Mouse (Mus musculus) ES-E14 (cell line): Measurements from ENCODE around the gene Col1a1. TPM values are rescaled to one million over a fixed set of nuclear protein-coding genes. Genes with fewer than 3 reads are reported as not detected.

Source experiments
- DNase-seq: peaks from one replicate; pipeline ENCODE4 v3.0.0-alpha.2; 2013; ENCODE audit warnings: low read depth, low spot score
- H3K27ac ChIP-seq: 2 replicates; pipeline ENCODE4 v1.5.1; 2012; ENCODE audit warnings: low read depth, mild to moderate bottlenecking, low read length, moderate library complexity, mixed read lengths; ENCODE audit not compliant: poor library complexity, insufficient read depth, severe bottlenecking
- H3K36me3 ChIP-seq: 2 replicates; pipeline ENCODE4 v1.6.1; 2012; ENCODE audit warnings: mild to moderate bottlenecking, low read length, moderate library complexity, mixed read lengths; ENCODE audit not compliant: control insufficient read depth, poor library complexity, insufficient read depth, severe bottlenecking
- H3K4me1 ChIP-seq, 2 experiments: fragments of 150-350 bp in 1 of 2; sonication (generic) in 1 of 2; 2 replicates each; pipeline ENCODE4 v1.6.1; 2012; ENCODE audit warnings: low read length in 2 of 2, mild to moderate bottlenecking in 1 of 2, mixed read lengths in 1 of 2; ENCODE audit not compliant: control insufficient read depth in 2 of 2, insufficient read depth in 2 of 2, poor library complexity in 1 of 2
- H3K4me3 ChIP-seq, 2 experiments: fragments of 150-350 bp in 1 of 2; sonication (generic) in 1 of 2; 2 replicates each; pipeline ENCODE4 v1.5.1; 2012; ENCODE audit warnings: low read length in 2 of 2, low read depth in 1 of 2, mild to moderate bottlenecking in 1 of 2, mixed read lengths in 1 of 2; ENCODE audit not compliant: insufficient read depth in 1 of 2, poor library complexity in 1 of 2, severe bottlenecking in 1 of 2
- H3K9ac ChIP-seq: 2 replicates; pipeline ENCODE4 v1.6.1; 2012; ENCODE audit warnings: low read depth, mild to moderate bottlenecking, low read length, mixed read lengths; ENCODE audit not compliant: poor library complexity, insufficient read depth, severe bottlenecking
- H3K9me3 ChIP-seq: fragments of 150-350 bp; sonication (generic); 2 replicates; pipeline ENCODE4 v1.6.1; 2012; ENCODE audit warnings: low read depth, mild to moderate bottlenecking, low read length; ENCODE audit not compliant: control insufficient read depth, insufficient read depth
- CHD2 ChIP-seq: IDR thresholded peaks from 2 replicates; pipeline ENCODE4 v1.6.1; 2014; ENCODE audit warnings: mild to moderate bottlenecking, low read depth, low read length, inconsistent platforms
- HCFC1 ChIP-seq: IDR thresholded peaks from 2 replicates; pipeline ENCODE4 v1.6.1; 2012; ENCODE audit warnings: low read length, inconsistent platforms, borderline replicate concordance; ENCODE audit not compliant: insufficient read depth
- MAFK ChIP-seq: IDR thresholded peaks from 2 replicates; pipeline ENCODE4 v1.6.1; 2014; ENCODE audit warnings: mild to moderate bottlenecking, low read depth, low read length, inconsistent platforms; ENCODE audit not compliant: insufficient read depth
- ZC3H11A ChIP-seq: IDR thresholded peaks from 2 replicates; pipeline ENCODE4 v1.6.1; 2012; ENCODE audit warnings: low read depth, mild to moderate bottlenecking, inconsistent platforms, low read length, borderline replicate concordance
- ZNF384 ChIP-seq: IDR thresholded peaks from 2 replicates; pipeline ENCODE4 v1.6.1; 2012; ENCODE audit warnings: low read depth, low read length, inconsistent platforms
- in situ Hi-C, 2 experiments: fragments of 600-800 bp; cut with MboI; formaldehyde crosslinking; loops; one replicate each; pipeline ENCODE4 v1.15.1; 2025; ENCODE audit warnings: low sequenced_read_pairs in 2 of 2, inconsistent platforms in 1 of 2; ENCODE audit not compliant: unreplicated experiment in 2 of 2
- total RNA-seq: library from RNA; depleted of rRNA; stranded (reverse); fragments of 300-350 nt; gene quantifications from 2 replicates; pipeline ENCODE4 v1.2.3, GENCODE M21; 2012

Col1a1 gene
- total RNA-seq, 1 experiment, result 125 TPM

GRCm38 (mm10) chr11:94943054-94943453 lies 7.0 kb downstream of the Col1a1 start:
- in situ Hi-C loops, result no loop called here
- no peak for TF ChIP-seq HCFC1
- no peak for TF ChIP-seq ZNF384
- TF ChIP-seq MAFK, result no peak
- TF ChIP-seq CHD2, result no peak
- TF ChIP-seq ZC3H11A, result no peak
- Histone ChIP-seq H3K4me1 (no peaks in the 10 kb centered on the region), H3K36me3 (no peaks in the 10 kb centered on the region), H3K9me3 (no peaks in the 10 kb centered on the region), H3K4me3 (no peak overlapping the region), H3K27ac (no peak overlapping the region), H3K9ac (no peak overlapping the region)
- no peak for DNase-seq

- no peak overlapping the region for H3K4me3 ChIP-seq
- in situ Hi-C loops, result no loop called here
- no peak overlapping the region for H3K9ac ChIP-seq
- H3K36me3 ChIP-seq, result no peaks in the 10 kb centered on the region
- DNase-seq, result no peak
- no peak overlapping the region for H3K27ac ChIP-seq
- H3K9me3 ChIP-seq, result no peaks in the 10 kb centered on the region
- H3K4me1 ChIP-seq, result no peaks in the 10 kb centered on the region
- TF ChIP-seq ZC3H11A (no peak), MAFK (no peak), CHD2 (no peak), HCFC1 (no peak), ZNF384 (no peak)
Measured at GRCm38 (mm10) chr11:94944295-94944694, 8.3 kb downstream of the Col1a1 start.

- Histone ChIP-seq H3K4me3 (no peak overlapping the region), H3K36me3 (no peaks in the 10 kb centered on the region), H3K9me3 (no peaks in the 10 kb centered on the region), H3K9ac (no peak overlapping the region), H3K4me1 (no peaks in the 10 kb centered on the region), H3K27ac (no peak overlapping the region)
- TF ChIP-seq CHD2 (no peak), HCFC1 (no peak), MAFK (no peak), ZC3H11A (no peak), ZNF384 (no peak)
- in situ Hi-C loops, result no loop called here
- DNase-seq, result no peak
Measured at GRCm38 (mm10) chr11:94945236-94945635, 9.2 kb downstream of the Col1a1 start.

DNA sequence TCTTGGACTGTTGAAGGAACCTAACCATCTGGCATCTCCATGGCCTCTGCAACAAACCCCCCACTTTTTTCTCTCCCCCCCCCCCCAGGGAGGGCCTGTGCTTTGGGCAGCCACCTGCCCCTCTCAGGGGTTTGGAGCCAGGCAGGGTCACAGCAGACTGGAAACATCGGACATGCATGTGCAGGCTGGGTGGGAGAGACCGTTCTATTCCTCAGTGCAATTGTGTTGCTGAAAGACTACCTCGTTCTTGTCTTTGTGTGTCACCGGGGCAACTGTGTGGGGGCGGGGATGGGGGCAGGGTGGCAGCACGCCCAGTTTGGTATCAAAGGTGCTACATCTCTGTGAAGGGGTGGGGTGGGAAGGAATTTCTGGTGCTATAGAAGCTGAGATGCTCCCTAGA lies 16.1 kb downstream of the Col1a1 start:
- Histone ChIP-seq H3K9me3 (no peaks in the 10 kb centered on the region), H3K9ac (no peak overlapping the region), H3K4me1 (peaks cover 3 to 8% of the 10 kb centered on the region in 2 experiments; a peak in 2 of 4 replicates), H3K36me3 (no peaks in the 10 kb centered on the region), H3K27ac (no peak overlapping the region), H3K4me3 (no peak overlapping the region)
- no peak for TF ChIP-seq HCFC1
- no peak for TF ChIP-seq ZNF384
- TF ChIP-seq ZC3H11A, result no peak
- no peak for TF ChIP-seq CHD2
- no peak for TF ChIP-seq MAFK
- in situ Hi-C loops, result no loop called here
- DNase-seq, result no peak

DNA sequence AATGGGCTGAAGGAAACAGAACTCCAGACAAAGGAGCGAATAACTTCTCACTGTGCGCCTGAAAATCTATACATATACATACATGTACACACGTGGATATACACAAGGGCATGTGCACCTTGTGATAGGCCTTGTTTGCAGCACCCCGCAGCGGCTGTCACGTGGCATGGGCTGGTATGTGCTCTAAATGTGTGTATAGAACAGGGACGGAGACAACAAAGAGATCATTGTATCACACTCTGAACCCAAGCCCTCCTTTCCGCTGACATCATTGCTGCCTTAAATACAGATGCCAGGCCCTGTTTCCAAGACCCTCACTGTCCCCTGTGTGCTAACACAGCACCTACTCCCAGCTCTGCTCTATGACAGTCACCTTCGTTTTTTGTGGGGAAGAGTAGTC lies 19.1 kb downstream of the Col1a1 start:
- no peak for DNase-seq
- no peaks in the 10 kb centered on the region for H3K36me3 ChIP-seq
- peaks cover 9 to 20% of the 10 kb centered on the region in 2 experiments; a peak in 2 of 4 replicates for H3K4me1 ChIP-seq
- no peak for TF ChIP-seq ZNF384
- no peak for TF ChIP-seq CHD2
- TF ChIP-seq HCFC1, result no peak
- no peak for TF ChIP-seq ZC3H11A
- no peak for TF ChIP-seq MAFK
- no peak overlapping the region for H3K9ac ChIP-seq
- no peaks in the 10 kb centered on the region for H3K9me3 ChIP-seq
- no peak overlapping the region for H3K27ac ChIP-seq
- in situ Hi-C loops, result no loop called here
- no peak overlapping the region for H3K4me3 ChIP-seq
